ENCODE assay signal across 22 mouse cellular contexts in the genomic region with DNA sequence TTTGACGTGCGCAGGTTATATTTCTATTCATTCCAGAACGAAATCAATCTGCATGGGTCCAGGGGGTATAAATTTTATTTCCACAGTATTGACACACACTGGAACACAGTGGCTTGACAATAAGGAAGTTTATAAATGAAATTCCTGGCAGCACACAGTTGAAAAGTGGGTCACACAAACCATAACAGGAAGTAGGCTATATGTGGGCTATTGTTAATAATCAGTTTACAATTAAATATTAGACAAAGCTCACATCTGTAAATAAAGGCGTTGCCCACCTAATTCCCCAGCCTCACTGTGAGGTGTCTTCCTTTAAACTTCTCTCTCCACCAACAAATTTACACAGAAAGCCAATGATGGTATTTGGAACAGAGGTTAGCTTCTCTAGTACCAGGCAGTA.
DNase-seq lines count a peak whose midpoint lies in the region; ATAC-seq and TF ChIP-seq lines count a peak whose summit lies in the region.
"Had no signal": no experiment of that assay in that cellular context is flagged by ENCODE, and none has a peak within 500 bp of the region (broad histone marks: within the 10 kb centered on the region; RNA-seq: fewer than 3 reads in every experiment).

No protein-coding gene starts in this region.

- H3K27ac ChIP-seq in intestine, embryonic 14.5 days (ENCODE audit: low read depth), result no peak overlapping the region
- H3K27ac ChIP-seq in intestine, postnatal 0 days (ENCODE audit: low read depth, low read length), result no peak overlapping the region
- no peak overlapping the region for H3K27ac ChIP-seq in lung, postnatal 0 days (ENCODE audit: low read length)
- H3K27ac ChIP-seq in midbrain, embryonic 11.5 days (ENCODE audit: low read depth, low read length), result no peak overlapping the region
- no peak overlapping the region for H3K27ac ChIP-seq in midbrain, embryonic 15.5 days

- no peak overlapping the region for H3K4me2 ChIP-seq in intestine, embryonic 14.5 days (ENCODE audit: low read length)
- H3K4me2 ChIP-seq in intestine, postnatal 0 days (replicated peaks; ENCODE audit: low read depth), result no peak overlapping the region
- H3K4me2 ChIP-seq in lung, postnatal 0 days (replicated peaks; ENCODE audit: low read depth, low read length), result no peak overlapping the region
- no peak overlapping the region for H3K4me2 ChIP-seq in midbrain, embryonic 11.5 days
- H3K4me2 ChIP-seq in midbrain, embryonic 15.5 days, result no peak overlapping the region

- WGBS in intestine, embryonic 14.5 days, result 80% methylated on average over 4 of the region's 4 CpGs
- WGBS in intestine, postnatal 0 days, result 65% methylated on average over 4 of the region's 4 CpGs
- 59% methylated on average over 4 of the region's 4 CpGs for WGBS in lung, postnatal 0 days
- 86% methylated on average over 4 of the region's 4 CpGs for WGBS in midbrain, embryonic 11.5 days
- WGBS in midbrain, embryonic 15.5 days, result 77% methylated on average over 4 of the region's 4 CpGs

- no peak overlapping the region for H3K9ac ChIP-seq in intestine, embryonic 14.5 days (ENCODE audit: low read length)
- H3K9ac ChIP-seq in intestine, postnatal 0 days (ENCODE audit: low read depth, low read length), result no peak overlapping the region
- H3K9ac ChIP-seq in lung, postnatal 0 days (replicated peaks; ENCODE audit: low read depth), result no peak overlapping the region
- H3K9ac ChIP-seq in midbrain, embryonic 11.5 days (ENCODE audit: low read length), result no peak overlapping the region
- H3K9ac ChIP-seq in midbrain, embryonic 15.5 days, result no peak overlapping the region

- H3K4me1 ChIP-seq in intestine, embryonic 14.5 days (replicated peaks; ENCODE audit: control insufficient read depth, insufficient read depth, low read length), result no peaks in the 10 kb centered on the region
- H3K4me1 ChIP-seq in intestine, postnatal 0 days (replicated peaks; ENCODE audit: control insufficient read depth, insufficient read depth, low read length), result no peaks in the 10 kb centered on the region
- H3K4me1 ChIP-seq in lung, postnatal 0 days (ENCODE audit: insufficient read depth, low read depth, low read length), result no peaks in the 10 kb centered on the region
- H3K4me1 ChIP-seq in midbrain, embryonic 11.5 days (ENCODE audit: control insufficient read depth, insufficient read depth, low read length), result no peaks in the 10 kb centered on the region
- H3K4me1 ChIP-seq in midbrain, embryonic 15.5 days, result no peaks in the 10 kb centered on the region

- H3K4me3 ChIP-seq in intestine, embryonic 14.5 days (ENCODE audit: low read depth, low read length), result no peak overlapping the region
- H3K4me3 ChIP-seq in intestine, postnatal 0 days (ENCODE audit: low read depth, low read length), result no peak overlapping the region
- no peak overlapping the region for H3K4me3 ChIP-seq in lung, postnatal 0 days (ENCODE audit: low read depth, low read length)
- H3K4me3 ChIP-seq in midbrain, embryonic 11.5 days (ENCODE audit: low read depth, low read length), result no peak overlapping the region
- H3K4me3 ChIP-seq in midbrain, embryonic 15.5 days, result no peak overlapping the region

- TF ChIP-seq EP300 in lung, postnatal 0 days (IDR thresholded peaks at IDR 0.05), result peak; percentile 69

- TF ChIP-seq CTCF in intestine, postnatal 0 days (IDR thresholded peaks at IDR 0.05; ENCODE audit: low read depth), result no peak
- TF ChIP-seq CTCF in lung, postnatal 0 days (IDR thresholded peaks at IDR 0.05), result no peak

- peak; percentile 37 for DNase-seq in heart, adult 11 months
- DNase-seq in heart, postnatal 36 days, result no peak
- peak; percentile 6 for DNase-seq in intestine, embryonic 14.5 days (ENCODE audit: low spot score)
- DNase-seq in lung, postnatal 0 days (ENCODE audit: low spot score), result peak; percentile 5
- no peak for DNase-seq in lung, postnatal 36 days
- peak; percentile 37 for DNase-seq in midbrain, embryonic 11.5 days (ENCODE audit: low spot score, missing footprints)
- DNase-seq: adrenal gland, adult 2 months; adrenal gland, adult 8-10 months; adrenal gland, postnatal 10 days; adrenal gland, postnatal 14 days; adrenal gland, postnatal 25 days; adrenal gland, postnatal 36 days; B cell, adult 2 months; cerebellum, adult 11 months; cerebellum, adult 11-12 months had no signal

- ATAC-seq in intestine, embryonic 14.5 days (replicated peaks; ENCODE audit: low FRiP score, low TSS enrichment, low read depth), result no peak
- no peak for ATAC-seq in intestine, postnatal 0 days
- peak; percentile 52; the same call in 1 of the 2 replicates for ATAC-seq in lung, postnatal 0 days
- ATAC-seq in midbrain, embryonic 11.5 days (ENCODE audit: low FRiP score), result no peak
- no peak for ATAC-seq in midbrain, embryonic 15.5 days (replicated peaks)
- ATAC-seq: activated CD4-positive, CD25-positive, alpha-beta regulatory T cell, adult 4 months; CD4-positive, CD25-positive, alpha-beta regulatory T cell, adult 4 months; Patski had no signal

- no peaks in the 10 kb centered on the region for H3K9me3 ChIP-seq in intestine, embryonic 14.5 days (ENCODE audit: control insufficient read depth, low read length)
- H3K9me3 ChIP-seq in intestine, postnatal 0 days (ENCODE audit: control insufficient read depth), result no peaks in the 10 kb centered on the region
- no peaks in the 10 kb centered on the region for H3K9me3 ChIP-seq in lung, postnatal 0 days (ENCODE audit: low read length)
- no peaks in the 10 kb centered on the region for H3K9me3 ChIP-seq in midbrain, embryonic 11.5 days (ENCODE audit: control insufficient read depth, low read length)
- H3K9me3 ChIP-seq in midbrain, embryonic 15.5 days, result no peaks in the 10 kb centered on the region

- no peaks in the 10 kb centered on the region for H3K36me3 ChIP-seq in intestine, embryonic 14.5 days (ENCODE audit: control insufficient read depth, insufficient read depth, low read length)
- H3K36me3 ChIP-seq in intestine, postnatal 0 days (ENCODE audit: control insufficient read depth, insufficient read depth), result no peaks in the 10 kb centered on the region
- H3K36me3 ChIP-seq in lung, postnatal 0 days (ENCODE audit: insufficient read depth, low read length), result no peaks in the 10 kb centered on the region
- no peaks in the 10 kb centered on the region for H3K36me3 ChIP-seq in midbrain, embryonic 11.5 days (ENCODE audit: control insufficient read depth, insufficient read depth, low read length)
- no peaks in the 10 kb centered on the region for H3K36me3 ChIP-seq in midbrain, embryonic 15.5 days (replicated peaks)
- H3K36me3 ChIP-seq: G1E had no signal

- intact Hi-C loops in heart, postnatal 36 days (cut with DNase I), result no loop called here

- no peaks in the 10 kb centered on the region for H3K27me3 ChIP-seq in intestine, embryonic 14.5 days (replicated peaks; ENCODE audit: control insufficient read depth, insufficient read depth, low read length)
- no peaks in the 10 kb centered on the region for H3K27me3 ChIP-seq in intestine, postnatal 0 days (replicated peaks; ENCODE audit: control insufficient read depth, insufficient read depth, low read length)
- H3K27me3 ChIP-seq in lung, postnatal 0 days (replicated peaks; ENCODE audit: insufficient read depth, low read length), result no peaks in the 10 kb centered on the region
- H3K27me3 ChIP-seq in midbrain, embryonic 11.5 days (ENCODE audit: control insufficient read depth, insufficient read depth, low read length), result no peaks in the 10 kb centered on the region
- no peaks in the 10 kb centered on the region for H3K27me3 ChIP-seq in midbrain, embryonic 15.5 days (replicated peaks)
- H3K27me3 ChIP-seq: CH12.LX had no signal

Comparison
In these comparisons a context has a peak if more than half of its experiments do, and no peak if none do; other contexts are left out.
1. DNase-seq: peak in heart, adult 11 months (single experiment), intestine, embryonic 14.5 days (single experiment), lung, postnatal 0 days (single experiment) and midbrain, embryonic 11.5 days (single experiment); none in heart, postnatal 36 days (0 of 2) and lung, postnatal 36 days (single experiment).